Mouse (Mus musculus) erythroblast, embryonic 14.5 days (primary cell): Measurements from ENCODE around the gene Spns2.
"Not testable (repeated sequence)": the region's sequence is repeated elsewhere in the genome, so short reads cannot be mapped to it uniquely, and the experiment has no call there.

Source experiments
- GATA1 ChIP-seq: IDR thresholded peaks from 2 replicates; pipeline ENCODE4 v1.6.1; 2012; ENCODE audit warnings: low read length, inconsistent platforms, mixed read lengths
- TAL1 ChIP-seq: IDR thresholded peaks from 3 replicates; pipeline ENCODE4 v1.6.1; 2012; ENCODE audit warnings: low read length, inconsistent platforms, mixed read lengths

- not testable (repeated sequence) for TF ChIP-seq TAL1, GATA1
Observed at GRCm38 (mm10) chr11:72430311-72431068, 59.2 kb downstream of the Spns2 start.
